Mouse (Mus musculus): ENCODE results near the gene Coro1b. TPM values are rescaled to one million over a fixed set of nuclear protein-coding genes. Genes with fewer than 3 reads are reported as not detected.

The Coro1b gene
- polyA plus RNA-seq (2015; fragmentation: Nextera tagmentation; extraction: Ambion mirVana) = 201 and 218 TPM in 2 replicates

GRCm38 (mm10) chr19:4148491-4148806, at the start of gene Coro1b:
TSS of gene Coro1b (plus strand) at chr19:4148619.
- Histone ChIP-seq H3K9me3 (ENCODE audit: low read length) (no peaks in the 10 kb centered on the region), H3K36me3 (ENCODE audit: insufficient read depth, low read length) (peaks cover 10% of the 10 kb centered on the region), H3K4me1 (ENCODE audit: insufficient read depth, low read length) (peaks cover 25% of the 10 kb centered on the region), H3K4me2 (replicated peaks; ENCODE audit: low read depth, low read length) (peak within 1 kb of the TSS; percentile 91), H3K27me3 (ENCODE audit: insufficient read depth, low read length) (no peaks in the 10 kb centered on the region), H3K27ac (ENCODE audit: low read length) (peak within 1 kb of the TSS; percentile 65), H3K4me3 (ENCODE audit: low read length) (peak within 1 kb of the TSS; percentile 84), H3K9ac (replicated peaks; ENCODE audit: low read length) (peak within 1 kb of the TSS; percentile 93)
- ATAC-seq (ENCODE audit: low FRiP score, low TSS enrichment) = peak; percentile 95
- WGBS = under 1% methylated on average over 22 of the region's 33 CpGs

GRCm38 (mm10) chr19:4099056-4099455, 49.4 kb upstream of the Coro1b start:
- 8% methylated on average over 9 of the region's 9 CpGs for WGBS

DNA sequence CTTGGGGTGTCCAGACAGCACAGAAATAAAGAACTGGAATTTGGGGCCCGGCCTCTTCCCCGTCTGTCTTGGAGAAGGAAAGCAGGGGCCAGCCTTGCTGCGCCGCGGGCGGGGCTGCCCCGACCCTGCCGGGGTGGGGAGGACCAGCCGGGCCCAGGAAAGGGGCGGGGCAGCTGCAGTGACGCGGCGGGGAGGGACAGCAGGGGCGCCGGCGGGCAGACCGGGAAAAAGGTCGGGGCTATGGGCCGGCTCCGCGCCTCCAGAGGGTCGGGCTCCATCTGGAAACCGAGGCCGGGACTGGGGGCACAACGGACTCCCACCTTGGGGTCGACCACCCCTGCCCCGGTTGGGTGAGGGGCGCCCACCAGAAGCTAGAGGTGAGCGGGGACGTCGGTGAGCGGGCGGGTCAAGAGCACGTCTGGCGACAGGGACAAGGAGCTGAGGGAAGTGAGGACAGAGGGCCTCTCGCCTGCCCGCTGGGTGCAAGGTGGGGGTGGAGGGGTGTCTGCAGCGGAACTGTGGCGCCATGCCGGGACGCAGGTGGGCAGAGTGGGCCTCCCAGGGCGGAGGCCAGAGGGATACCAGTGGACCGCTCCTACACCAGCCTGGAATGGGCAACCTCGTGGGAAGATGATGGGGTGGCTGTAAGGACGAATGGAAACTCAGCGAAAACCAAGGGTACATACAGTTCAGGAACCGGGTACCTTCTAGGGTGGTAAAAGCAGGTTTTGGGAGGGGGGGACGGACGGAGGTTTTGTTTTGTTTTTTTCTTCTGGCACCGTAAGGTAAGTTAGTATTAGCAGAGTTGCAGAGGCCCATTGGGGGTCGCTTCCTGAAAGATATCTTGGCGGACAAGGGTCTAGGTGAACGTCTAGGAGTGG, 48.3 kb upstream of the Coro1b start, which contains the start of gene Pitpnm1:
Gene Pitpnm1, plus strand, starts transcription at position 162 of the 881 bp plus-strand sequence.
- Histone ChIP-seq H3K4me2 (replicated peaks; ENCODE audit: low read depth, low read length) (peak within 1 kb of the TSS; percentile 86), H3K9me3 (ENCODE audit: low read length) (no peaks in the 10 kb centered on the region), H3K9ac (replicated peaks; ENCODE audit: low read length) (peak within 1 kb of the TSS; percentile 67), H3K27ac (ENCODE audit: low read length) (peak within 1 kb of the TSS; percentile 32; the same call in 1 of the 2 replicates), H3K36me3 (ENCODE audit: insufficient read depth, low read length) (no peaks in the 10 kb centered on the region), H3K4me3 (ENCODE audit: low read length) (peak within 1 kb of the TSS; percentile 53), H3K4me1 (ENCODE audit: insufficient read depth, low read length) (peaks cover 45% of the 10 kb centered on the region), H3K27me3 (ENCODE audit: insufficient read depth, low read length) (peaks cover 25% of the 10 kb centered on the region)
- no peak for ATAC-seq (ENCODE audit: low FRiP score, low TSS enrichment)
- under 1% methylated on average over 51 of the region's 53 CpGs for WGBS

More at GRCm38 (mm10) chr19:4099056-4099455, 49.4 kb upstream of the Coro1b start:
- peaks cover 45% of the 10 kb centered on the region for H3K4me1 ChIP-seq (ENCODE audit: insufficient read depth, low read length)
- 0 out of 2 replicates have a peak, but pooled peaks have one; percentile 13 for ATAC-seq (ENCODE audit: low FRiP score, low TSS enrichment)
- 0 out of 2 replicates have a peak overlapping the region, but pooled peaks have one; percentile 13 for H3K4me3 ChIP-seq (ENCODE audit: low read length)
- H3K27me3 ChIP-seq (ENCODE audit: insufficient read depth, low read length) = peaks cover 25% of the 10 kb centered on the region
- H3K9me3 ChIP-seq (ENCODE audit: low read length) = no peaks in the 10 kb centered on the region
- H3K36me3 ChIP-seq (ENCODE audit: insufficient read depth, low read length) = no peaks in the 10 kb centered on the region
- peak overlapping the region; percentile 32; the same call in 1 of the 2 replicates for H3K27ac ChIP-seq (ENCODE audit: low read length)
- H3K4me2 ChIP-seq (replicated peaks; ENCODE audit: low read depth, low read length) = peak overlapping the region; percentile 86
- peak overlapping the region; percentile 67; the same call in 1 of the 2 replicates for H3K9ac ChIP-seq (replicated peaks; ENCODE audit: low read length)

DNA sequence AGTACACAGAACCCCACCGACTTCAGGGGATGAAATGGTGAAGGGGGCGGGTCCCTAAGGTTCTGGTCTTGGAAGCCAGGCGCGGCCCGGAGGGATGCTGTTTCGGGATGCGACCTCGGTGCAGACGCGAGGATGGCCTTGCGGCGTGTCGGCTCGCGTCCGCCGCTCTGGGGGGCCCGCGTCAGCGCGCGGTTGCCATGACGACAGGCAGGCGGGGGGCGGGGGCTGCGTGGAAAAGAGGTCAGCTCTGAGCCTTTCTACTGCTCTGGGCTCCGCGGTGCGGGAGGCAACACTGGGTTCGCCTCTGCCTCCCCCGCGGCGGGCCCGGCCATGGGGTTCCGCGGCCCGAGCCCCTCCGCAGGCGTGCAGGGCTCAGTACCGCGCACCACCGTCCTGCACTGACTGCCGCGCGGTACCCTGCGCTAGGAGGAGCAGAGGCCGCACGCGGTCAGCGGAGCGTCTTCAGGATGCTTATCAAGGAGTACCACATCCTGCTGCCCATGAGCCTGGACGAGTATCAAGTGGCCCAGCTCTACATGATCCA, 47.6 kb upstream of the Coro1b start:
- Histone ChIP-seq H3K4me2 (replicated peaks; ENCODE audit: low read depth, low read length) (peak overlapping the region; percentile 86), H3K36me3 (ENCODE audit: insufficient read depth, low read length) (no peaks in the 10 kb centered on the region), H3K27me3 (ENCODE audit: insufficient read depth, low read length) (peaks cover 25% of the 10 kb centered on the region), H3K9me3 (ENCODE audit: low read length) (no peaks in the 10 kb centered on the region), H3K4me3 (ENCODE audit: low read length) (peak overlapping the region; percentile 53), H3K9ac (replicated peaks; ENCODE audit: low read length) (peak overlapping the region; percentile 67), H3K27ac (ENCODE audit: low read length) (no peak overlapping the region), H3K4me1 (ENCODE audit: insufficient read depth, low read length) (peaks cover 45% of the 10 kb centered on the region)
- WGBS = under 1% methylated on average over 45 of the region's 52 CpGs
- ATAC-seq (ENCODE audit: low FRiP score, low TSS enrichment) = no peak

- Histone ChIP-seq H3K36me3 (ENCODE audit: insufficient read depth, low read length) (no peaks in the 10 kb centered on the region), H3K4me2 (replicated peaks; ENCODE audit: low read depth, low read length) (peak overlapping the region; percentile 86), H3K4me3 (ENCODE audit: low read length) (peak overlapping the region; percentile 53; the same call in 1 of the 2 replicates), H3K27ac (ENCODE audit: low read length) (no peak overlapping the region), H3K9me3 (ENCODE audit: low read length) (no peaks in the 10 kb centered on the region), H3K9ac (replicated peaks; ENCODE audit: low read length) (0 out of 2 replicates have a peak overlapping the region, but pooled peaks have one; percentile 67), H3K4me1 (ENCODE audit: insufficient read depth, low read length) (peaks cover 38% of the 10 kb centered on the region), H3K27me3 (ENCODE audit: insufficient read depth, low read length) (peaks cover 25% of the 10 kb centered on the region)
- no peak for ATAC-seq (ENCODE audit: low FRiP score, low TSS enrichment)
- 73% methylated on average over 6 of the region's 6 CpGs for WGBS
Observed at GRCm38 (mm10) chr19:4101466-4101865, 47.0 kb upstream of the Coro1b start.

- Histone ChIP-seq H3K9ac (replicated peaks; ENCODE audit: low read length) (no peak overlapping the region), H3K9me3 (ENCODE audit: low read length) (no peaks in the 10 kb centered on the region), H3K4me2 (replicated peaks; ENCODE audit: low read depth, low read length) (no peak overlapping the region), H3K4me1 (ENCODE audit: insufficient read depth, low read length) (peaks cover 38% of the 10 kb centered on the region), H3K27ac (ENCODE audit: low read length) (no peak overlapping the region), H3K4me3 (ENCODE audit: low read length) (no peak overlapping the region), H3K27me3 (ENCODE audit: insufficient read depth, low read length) (peaks cover 25% of the 10 kb centered on the region), H3K36me3 (ENCODE audit: insufficient read depth, low read length) (no peaks in the 10 kb centered on the region)
- no peak for ATAC-seq (ENCODE audit: low FRiP score, low TSS enrichment)
- 87% methylated on average over 2 of the region's 2 CpGs for WGBS
Observed at GRCm38 (mm10) chr19:4102049-4102448, 46.4 kb upstream of the Coro1b start.

DNA sequence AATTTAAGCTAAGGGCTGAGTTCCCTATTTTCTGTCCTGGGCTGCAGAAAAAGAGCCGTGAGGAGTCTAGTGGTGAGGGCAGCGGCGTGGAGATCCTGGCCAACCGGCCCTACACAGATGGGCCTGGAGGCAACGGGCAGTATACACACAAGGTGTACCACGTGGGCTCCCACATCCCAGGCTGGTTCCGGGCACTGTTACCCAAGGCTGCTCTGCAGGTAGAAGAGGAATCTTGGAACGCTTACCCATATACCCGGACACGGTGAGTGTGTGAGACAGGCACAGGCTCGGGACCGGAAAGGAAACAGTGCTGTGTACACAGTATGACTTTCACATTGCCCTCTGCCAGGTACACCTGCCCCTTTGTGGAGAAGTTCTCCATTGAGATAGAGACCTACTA, 45.8 kb upstream of the Coro1b start:
- H3K4me2 ChIP-seq (replicated peaks; ENCODE audit: low read depth, low read length) = no peak overlapping the region
- WGBS = 92% methylated on average over 12 of the region's 12 CpGs
- no peaks in the 10 kb centered on the region for H3K9me3 ChIP-seq (ENCODE audit: low read length)
- H3K27me3 ChIP-seq (ENCODE audit: insufficient read depth, low read length) = peaks cover 25% of the 10 kb centered on the region
- H3K27ac ChIP-seq (ENCODE audit: low read length) = no peak overlapping the region
- H3K4me3 ChIP-seq (ENCODE audit: low read length) = no peak overlapping the region
- H3K36me3 ChIP-seq (ENCODE audit: insufficient read depth, low read length) = no peaks in the 10 kb centered on the region
- H3K4me1 ChIP-seq (ENCODE audit: insufficient read depth, low read length) = peaks cover 34% of the 10 kb centered on the region
- no peak overlapping the region for H3K9ac ChIP-seq (replicated peaks; ENCODE audit: low read length)
- no peak for ATAC-seq (ENCODE audit: low FRiP score, low TSS enrichment)

- ATAC-seq (ENCODE audit: low FRiP score, low TSS enrichment) = no peak
- no peaks in the 10 kb centered on the region for H3K9me3 ChIP-seq (ENCODE audit: low read length)
- WGBS = 90% methylated on average over 18 of the region's 18 CpGs
Observed at GRCm38 (mm10) chr19:4103294-4103693, 45.1 kb upstream of the Coro1b start.

GRCm38 (mm10) chr19:4103792-4104191, 44.6 kb upstream of the Coro1b start:
- Histone ChIP-seq H3K9me3 (ENCODE audit: low read length) (no peaks in the 10 kb centered on the region), H3K36me3 (ENCODE audit: insufficient read depth, low read length) (no peaks in the 10 kb centered on the region), H3K4me2 (replicated peaks; ENCODE audit: low read depth, low read length) (no peak overlapping the region), H3K27me3 (ENCODE audit: insufficient read depth, low read length) (peaks cover 25% of the 10 kb centered on the region), H3K4me1 (ENCODE audit: insufficient read depth, low read length) (peaks cover 25% of the 10 kb centered on the region), H3K9ac (replicated peaks; ENCODE audit: low read length) (no peak overlapping the region), H3K27ac (ENCODE audit: low read length) (no peak overlapping the region), H3K4me3 (ENCODE audit: low read length) (no peak overlapping the region)
- WGBS = 71% methylated on average over 3 of the region's 3 CpGs
- ATAC-seq (ENCODE audit: low FRiP score, low TSS enrichment) = no peak

More at GRCm38 (mm10) chr19:4103294-4103693, 45.1 kb upstream of the Coro1b start:
- no peaks in the 10 kb centered on the region for H3K36me3 ChIP-seq (ENCODE audit: insufficient read depth, low read length)
- no peak overlapping the region for H3K27ac ChIP-seq (ENCODE audit: low read length)
- H3K4me1 ChIP-seq (ENCODE audit: insufficient read depth, low read length) = peaks cover 30% of the 10 kb centered on the region
- no peak overlapping the region for H3K4me3 ChIP-seq (ENCODE audit: low read length)
- H3K9ac ChIP-seq (replicated peaks; ENCODE audit: low read length) = no peak overlapping the region
- no peak overlapping the region for H3K4me2 ChIP-seq (replicated peaks; ENCODE audit: low read depth, low read length)
- peaks cover 25% of the 10 kb centered on the region for H3K27me3 ChIP-seq (ENCODE audit: insufficient read depth, low read length)

All from kidney, embryonic 16.5 days (tissue).